Mouse (Mus musculus): ENCODE data around the gene Tjap1. TPM values are rescaled to one million over a fixed set of nuclear protein-coding genes. Genes with fewer than 3 reads are reported as not detected.

Gene Tjap1
- polyA plus RNA-seq (2015; fragmentation: Nextera tagmentation; extraction: Ambion mirVana) = 50.9 and 58.6 TPM in 2 replicates

GRCm38 (mm10) chr17:46282483-46283123 is at the start of gene Tjap1:
Tjap1 (minus strand) TSS chr17:46283026.
- peak; percentile 92 for ATAC-seq (ENCODE audit: insufficient number of reproducible peaks, low FRiP score, low TSS enrichment, low read depth)
- under 1% methylated on average over 37 of the region's 37 CpGs for WGBS
- H3K4me1 ChIP-seq = peaks cover 41% of the 10 kb centered on the region

GRCm38 (mm10) chr17:46328723-46329122 is 45.9 kb upstream of the Tjap1 start:
- Histone ChIP-seq H3K4me2 (0 out of 2 replicates have a peak overlapping the region, but pooled peaks have one; percentile 89), H3K4me3 (peak overlapping the region; percentile 85; the same call in 1 of the 2 replicates), H3K36me3 (peaks cover 4% of the 10 kb centered on the region), H3K27me3 (no peaks in the 10 kb centered on the region), H3K9ac (no peak overlapping the region), H3K4me1 (0 out of 2 replicates have a peak, but pooled peaks cover 4% of the 10 kb centered on the region), H3K27ac (peak overlapping the region; percentile 95), H3K9me3 (no peaks in the 10 kb centered on the region)
- ATAC-seq (ENCODE audit: insufficient number of reproducible peaks, low FRiP score, low TSS enrichment, low read depth) = no peak
- 67% methylated on average over 6 of the region's 6 CpGs for WGBS

More at GRCm38 (mm10) chr17:46282483-46283123, at the start of gene Tjap1:
- H3K9ac ChIP-seq = peak within 1 kb of the TSS; percentile 71
- peaks cover 19% of the 10 kb centered on the region for H3K36me3 ChIP-seq
- H3K4me3 ChIP-seq = peak within 1 kb of the TSS; percentile 59
- H3K27me3 ChIP-seq = no peaks in the 10 kb centered on the region
- H3K9me3 ChIP-seq = no peaks in the 10 kb centered on the region
- H3K4me2 ChIP-seq = peak within 1 kb of the TSS; percentile 82
- H3K27ac ChIP-seq = peak within 1 kb of the TSS; percentile 94

GRCm38 (mm10) chr17:46327906-46328534 is 45.2 kb upstream of the Tjap1 start, which contains the start of gene Abcc10:
Abcc10 (minus strand) TSS chr17:46328352.
- peaks cover 11% of the 10 kb centered on the region for H3K36me3 ChIP-seq
- H3K9ac ChIP-seq = peak within 1 kb of the TSS; percentile 69
- under 1% methylated on average over 40 of the region's 40 CpGs for WGBS
- H3K4me1 ChIP-seq = 0 out of 2 replicates have a peak, but pooled peaks cover 4% of the 10 kb centered on the region
- peak within 1 kb of the TSS; percentile 89 for H3K4me2 ChIP-seq
- H3K27me3 ChIP-seq = no peaks in the 10 kb centered on the region
- peak; percentile 93 for ATAC-seq (ENCODE audit: insufficient number of reproducible peaks, low FRiP score, low TSS enrichment, low read depth)
- H3K27ac ChIP-seq = peak within 1 kb of the TSS; percentile 95
- peak within 1 kb of the TSS; percentile 85 for H3K4me3 ChIP-seq
- H3K9me3 ChIP-seq = no peaks in the 10 kb centered on the region

GRCm38 (mm10) chr17:46327413-46327905 is 44.6 kb upstream of the Tjap1 start:
- Histone ChIP-seq H3K27me3 (no peaks in the 10 kb centered on the region), H3K36me3 (peaks cover 15% of the 10 kb centered on the region), H3K9me3 (no peaks in the 10 kb centered on the region), H3K4me1 (0 out of 2 replicates have a peak, but pooled peaks cover 4% of the 10 kb centered on the region), H3K4me2 (peak overlapping the region; percentile 89), H3K9ac (peak overlapping the region; percentile 69), H3K4me3 (peak overlapping the region; percentile 85), H3K27ac (peak overlapping the region; percentile 95)
- no peak for ATAC-seq (ENCODE audit: insufficient number of reproducible peaks, low FRiP score, low TSS enrichment, low read depth)
- WGBS = 4% methylated on average over 27 of the region's 27 CpGs

GRCm38 (mm10) chr17:46322046-46322823 is 39.4 kb upstream of the Tjap1 start:
- H3K9ac ChIP-seq = no peak overlapping the region
- no peaks in the 10 kb centered on the region for H3K27me3 ChIP-seq
- H3K4me2 ChIP-seq = no peak overlapping the region
- WGBS = 89% methylated on average over 14 of the region's 14 CpGs
- peaks cover 28% of the 10 kb centered on the region for H3K36me3 ChIP-seq
- no peak for ATAC-seq (ENCODE audit: insufficient number of reproducible peaks, low FRiP score, low TSS enrichment, low read depth)
- no peak overlapping the region for H3K27ac ChIP-seq
- no peaks in the 10 kb centered on the region for H3K9me3 ChIP-seq
- 0 out of 2 replicates have a peak, but pooled peaks cover 4% of the 10 kb centered on the region for H3K4me1 ChIP-seq
- no peak overlapping the region for H3K4me3 ChIP-seq

- H3K27me3 ChIP-seq = no peaks in the 10 kb centered on the region
- no peak overlapping the region for H3K4me2 ChIP-seq
- no peak overlapping the region for H3K4me3 ChIP-seq
- no peaks in the 10 kb centered on the region for H3K4me1 ChIP-seq
- H3K9ac ChIP-seq = no peak overlapping the region
- no peak for ATAC-seq (ENCODE audit: insufficient number of reproducible peaks, low FRiP score, low TSS enrichment, low read depth)
- 71% methylated on average over 6 of the region's 6 CpGs for WGBS
- H3K9me3 ChIP-seq = no peaks in the 10 kb centered on the region
- H3K36me3 ChIP-seq = peaks cover 28% of the 10 kb centered on the region
- H3K27ac ChIP-seq = no peak overlapping the region
These were observed 37.7 kb upstream of the Tjap1 start for GRCm38 (mm10) chr17:46320492-46320891.

- H3K9me3 ChIP-seq = no peaks in the 10 kb centered on the region
- H3K4me3 ChIP-seq = no peak overlapping the region
- H3K27ac ChIP-seq = no peak overlapping the region
- H3K36me3 ChIP-seq = peaks cover 14% of the 10 kb centered on the region
- H3K27me3 ChIP-seq = no peaks in the 10 kb centered on the region
- no peak for ATAC-seq (ENCODE audit: insufficient number of reproducible peaks, low FRiP score, low TSS enrichment, low read depth)
- no peak overlapping the region for H3K4me2 ChIP-seq
- no peaks in the 10 kb centered on the region for H3K4me1 ChIP-seq
- H3K9ac ChIP-seq = no peak overlapping the region
- 85% methylated on average over 10 of the region's 10 CpGs for WGBS
These were observed 33.0 kb upstream of the Tjap1 start for GRCm38 (mm10) chr17:46315813-46316212.

- no peak overlapping the region for H3K4me2 ChIP-seq
- H3K27me3 ChIP-seq = no peaks in the 10 kb centered on the region
- peaks cover 13% of the 10 kb centered on the region; the same call in 1 of the 2 replicates for H3K36me3 ChIP-seq
- H3K9me3 ChIP-seq = no peaks in the 10 kb centered on the region
- ATAC-seq (ENCODE audit: insufficient number of reproducible peaks, low FRiP score, low TSS enrichment, low read depth) = no peak
- WGBS = 83% methylated on average over 9 of the region's 9 CpGs
- no peak overlapping the region for H3K4me3 ChIP-seq
- H3K4me1 ChIP-seq = no peaks in the 10 kb centered on the region
- no peak overlapping the region for H3K9ac ChIP-seq
- no peak overlapping the region for H3K27ac ChIP-seq
These were observed 30.4 kb upstream of the Tjap1 start for GRCm38 (mm10) chr17:46313135-46313715.

- no peak overlapping the region for H3K9ac ChIP-seq
- H3K36me3 ChIP-seq = peaks cover 26% of the 10 kb centered on the region
- H3K4me1 ChIP-seq = no peaks in the 10 kb centered on the region
- no peaks in the 10 kb centered on the region for H3K9me3 ChIP-seq
- H3K27ac ChIP-seq = no peak overlapping the region
- no peak for ATAC-seq (ENCODE audit: insufficient number of reproducible peaks, low FRiP score, low TSS enrichment, low read depth)
- no peaks in the 10 kb centered on the region for H3K27me3 ChIP-seq
- no peak overlapping the region for H3K4me2 ChIP-seq
- H3K4me3 ChIP-seq = no peak overlapping the region
- WGBS = 91% methylated on average over 10 of the region's 10 CpGs
These were observed 27.7 kb upstream of the Tjap1 start for GRCm38 (mm10) chr17:46310515-46310914.

- H3K9ac ChIP-seq = no peak overlapping the region
- no peak for ATAC-seq (ENCODE audit: insufficient number of reproducible peaks, low FRiP score, low TSS enrichment, low read depth)
- no peak overlapping the region for H3K4me2 ChIP-seq
- WGBS = 78% methylated on average over 12 of the region's 12 CpGs
- H3K9me3 ChIP-seq = no peaks in the 10 kb centered on the region
- no peak overlapping the region for H3K27ac ChIP-seq
- peaks cover 33% of the 10 kb centered on the region for H3K36me3 ChIP-seq
- no peaks in the 10 kb centered on the region for H3K4me1 ChIP-seq
- no peak overlapping the region for H3K4me3 ChIP-seq
- H3K27me3 ChIP-seq = no peaks in the 10 kb centered on the region
These were observed 27.0 kb upstream of the Tjap1 start for GRCm38 (mm10) chr17:46309835-46310234.

- no peaks in the 10 kb centered on the region for H3K27me3 ChIP-seq
- H3K36me3 ChIP-seq = peaks cover 33% of the 10 kb centered on the region
- ATAC-seq (ENCODE audit: insufficient number of reproducible peaks, low FRiP score, low TSS enrichment, low read depth) = no peak
- H3K4me1 ChIP-seq = no peaks in the 10 kb centered on the region
- no peak overlapping the region for H3K27ac ChIP-seq
- WGBS = 92% methylated on average over 15 of the region's 15 CpGs
- H3K4me3 ChIP-seq = no peak overlapping the region
- no peaks in the 10 kb centered on the region for H3K9me3 ChIP-seq
- H3K9ac ChIP-seq = no peak overlapping the region
- H3K4me2 ChIP-seq = no peak overlapping the region
These were observed 24.1 kb upstream of the Tjap1 start for GRCm38 (mm10) chr17:46306956-46307355.
